Comparison of ENCODE assay signal across 8 mouse cellular contexts in genomic region chr13:107021461-107022265, GRCm38 (mm10). TPM values are rescaled to one million over a fixed set of nuclear protein-coding genes. Genes with fewer than 3 reads are reported as not detected.
DNase-seq lines count a peak whose midpoint lies in the region; ATAC-seq and TF ChIP-seq lines count a peak whose summit lies in the region.

Gene Kif2a (minus strand): TSS chr13:107022126.

- DNase-seq in 3T3-L1 (ENCODE audit: low read depth, low spot score) = peak; percentile 51
- peak; percentile 46 to 55 for DNase-seq in adrenal gland, postnatal 36 days
- DNase-seq in liver, embryonic 11.5 days (ENCODE audit: low spot score) = peak; percentile 76
- peak; percentile 69 for DNase-seq in naive thymus-derived CD4-positive, alpha-beta T cell, adult 2 months (ENCODE audit: low read depth)

- peaks cover 14% of the 10 kb centered on the region for H3K4me1 ChIP-seq in embryonic fibroblast, embryonic 13.5 days (ENCODE audit: control insufficient read depth, insufficient read depth, low read length)
- H3K4me1 ChIP-seq in heart, embryonic 11.5 days (ENCODE audit: control insufficient read depth, insufficient read depth, low read length) = peaks cover 4% of the 10 kb centered on the region; the same call in 1 of the 2 replicates
- H3K4me1 ChIP-seq in kidney, embryonic 15.5 days = peaks cover 19% of the 10 kb centered on the region; the same call in 1 of the 2 replicates
- peaks cover 26% of the 10 kb centered on the region for H3K4me1 ChIP-seq in liver, embryonic 11.5 days (replicated peaks; ENCODE audit: control insufficient read depth, insufficient read depth, low read length)
- 0 out of 2 replicates have a peak, but pooled peaks cover 3% of the 10 kb centered on the region for H3K4me1 ChIP-seq in stomach, embryonic 14.5 days (ENCODE audit: control insufficient read depth, insufficient read depth, low read length)

- peak within 1 kb of the TSS; percentile 94 for H3K27ac ChIP-seq in embryonic fibroblast, embryonic 13.5 days (ENCODE audit: insufficient read depth, low read length)
- peak within 1 kb of the TSS; percentile 93 for H3K27ac ChIP-seq in heart, embryonic 11.5 days (ENCODE audit: low read depth, low read length)
- H3K27ac ChIP-seq in kidney, embryonic 15.5 days = peak within 1 kb of the TSS; percentile 95
- peak within 1 kb of the TSS; percentile 93 for H3K27ac ChIP-seq in liver, embryonic 11.5 days (ENCODE audit: low read depth, low read length)
- H3K27ac ChIP-seq in stomach, embryonic 14.5 days (ENCODE audit: low read length) = peak within 1 kb of the TSS; percentile 94

- H3K27me3 ChIP-seq in heart, embryonic 11.5 days (ENCODE audit: control insufficient read depth, insufficient read depth, low read length) = no peaks in the 10 kb centered on the region
- no peaks in the 10 kb centered on the region for H3K27me3 ChIP-seq in kidney, embryonic 15.5 days
- no peaks in the 10 kb centered on the region for H3K27me3 ChIP-seq in liver, embryonic 11.5 days (replicated peaks; ENCODE audit: control insufficient read depth, insufficient read depth, low read length)
- H3K27me3 ChIP-seq in stomach, embryonic 14.5 days (ENCODE audit: control insufficient read depth, insufficient read depth, low read length) = no peaks in the 10 kb centered on the region

- no peaks in the 10 kb centered on the region for H3K9me3 ChIP-seq in heart, embryonic 11.5 days (replicated peaks; ENCODE audit: control insufficient read depth, low read length)
- no peaks in the 10 kb centered on the region for H3K9me3 ChIP-seq in kidney, embryonic 15.5 days (replicated peaks)
- no peaks in the 10 kb centered on the region for H3K9me3 ChIP-seq in liver, embryonic 11.5 days (ENCODE audit: control insufficient read depth, low read length)
- H3K9me3 ChIP-seq in stomach, embryonic 14.5 days (ENCODE audit: control insufficient read depth, low read depth, low read length) = no peaks in the 10 kb centered on the region

- H3K36me3 ChIP-seq in heart, embryonic 11.5 days (ENCODE audit: control insufficient read depth, insufficient read depth, low read length) = no peaks in the 10 kb centered on the region
- peaks cover 7% of the 10 kb centered on the region for H3K36me3 ChIP-seq in kidney, embryonic 15.5 days
- no peaks in the 10 kb centered on the region; the same call in 1 of the 2 replicates for H3K36me3 ChIP-seq in liver, embryonic 11.5 days (ENCODE audit: control insufficient read depth, insufficient read depth, low read length)
- no peaks in the 10 kb centered on the region for H3K36me3 ChIP-seq in stomach, embryonic 14.5 days (ENCODE audit: control insufficient read depth, insufficient read depth, low read length)

- TF ChIP-seq CTCF in embryonic fibroblast, embryonic 13.5 days (IDR thresholded peaks at IDR 0.05; ENCODE audit: borderline replicate concordance, insufficient read depth, low read length) = no peak

- no peak; the same call in 1 of the 2 replicates for TF ChIP-seq POLR2A in embryonic fibroblast, embryonic 13.5 days (IDR thresholded peaks at IDR 0.05; ENCODE audit: low read depth, low read length)

- peak within 1 kb of the TSS; percentile 96 for H3K4me3 ChIP-seq in embryonic fibroblast, embryonic 13.5 days (ENCODE audit: insufficient read depth, low read length)
- peak within 1 kb of the TSS; percentile 96 for H3K4me3 ChIP-seq in heart, embryonic 11.5 days (ENCODE audit: low read depth, low read length)
- peak within 1 kb of the TSS; percentile 96 for H3K4me3 ChIP-seq in kidney, embryonic 15.5 days (replicated peaks)
- H3K4me3 ChIP-seq in liver, embryonic 11.5 days (ENCODE audit: low read depth, low read length) = peak within 1 kb of the TSS; percentile 98
- peak within 1 kb of the TSS; percentile 92 for H3K4me3 ChIP-seq in stomach, embryonic 14.5 days (ENCODE audit: low read depth, low read length)

- peak within 1 kb of the TSS; percentile 90 for H3K4me2 ChIP-seq in heart, embryonic 11.5 days
- peak within 1 kb of the TSS; percentile 83 for H3K4me2 ChIP-seq in kidney, embryonic 15.5 days
- H3K4me2 ChIP-seq in liver, embryonic 11.5 days = peak within 1 kb of the TSS; percentile 92
- peak within 1 kb of the TSS; percentile 72 for H3K4me2 ChIP-seq in stomach, embryonic 14.5 days (replicated peaks; ENCODE audit: low read depth, low read length)

- ATAC-seq in heart, embryonic 11.5 days (replicated peaks; ENCODE audit: insufficient number of reproducible peaks, low FRiP score, low TSS enrichment) = peak; percentile 67
- ATAC-seq in kidney, embryonic 15.5 days (replicated peaks; ENCODE audit: low FRiP score) = peak; percentile 57
- peak; percentile 47 for ATAC-seq in liver, embryonic 11.5 days (replicated peaks; ENCODE audit: low FRiP score)
- ATAC-seq in stomach, embryonic 14.5 days (ENCODE audit: insufficient number of reproducible peaks, insufficient read depth, low FRiP score, low read depth) = peak; percentile 54; the same call in 1 of the 2 replicates

- under 1% methylated on average over 77 of the region's 87 CpGs for WGBS in heart, embryonic 11.5 days (ENCODE audit: insufficient replicate concordance)
- WGBS in kidney, embryonic 15.5 days = 1% methylated on average over 72 of the region's 87 CpGs
- under 1% methylated on average over 86 of the region's 87 CpGs for WGBS in liver, embryonic 11.5 days
- under 1% methylated on average over 63 of the region's 87 CpGs for WGBS in stomach, embryonic 14.5 days

- peak within 1 kb of the TSS; percentile 91 for H3K9ac ChIP-seq in heart, embryonic 11.5 days (ENCODE audit: low read depth, low read length)
- H3K9ac ChIP-seq in kidney, embryonic 15.5 days = peak within 1 kb of the TSS; percentile 91
- H3K9ac ChIP-seq in liver, embryonic 11.5 days (ENCODE audit: low read depth, low read length) = peak within 1 kb of the TSS; percentile 96
- peak within 1 kb of the TSS; percentile 92 for H3K9ac ChIP-seq in stomach, embryonic 14.5 days (replicated peaks; ENCODE audit: low read depth, low read length)

RNA-seq across cellular contexts. Expression of gene Kif2a, which starts in this region (rescaled TPM):
- total RNA-seq in adrenal gland, postnatal 36 days (2021) = 10 to 100 TPM; 49.5 to 51.6 TPM
- polyA plus RNA-seq in embryonic fibroblast, embryonic 13.5 days (2011; ENCODE audit: insufficient read length, low read depth, missing spikeins) = 125 and 142 TPM in 2 replicates
- 18.6 and 20.6 TPM in 2 replicates for polyA plus RNA-seq in heart, embryonic 11.5 days (2014; fragmentation: Nextera tagmentation; extraction: Ambion mirVana)
- 15.5 TPM in 2 replicates for polyA plus RNA-seq in kidney, embryonic 15.5 days (2015; fragmentation: Nextera tagmentation; extraction: Ambion mirVana)
- 22.0 and 22.5 TPM in 2 replicates for polyA plus RNA-seq in liver, embryonic 11.5 days (2014; fragmentation: Nextera tagmentation; extraction: Ambion mirVana)
- polyA plus RNA-seq in stomach, embryonic 14.5 days (2014; fragmentation: Nextera tagmentation; extraction: Ambion mirVana) = 17.0 and 18.8 TPM in 2 replicates

Comparison
In these comparisons a context has a peak if more than half of its experiments do, and no peak if none do; other contexts are left out.
1. Peak in every context shown above with its lines: DNase-seq, ATAC-seq, H3K4me3 ChIP-seq and H3K27ac ChIP-seq.